Mouse (Mus musculus): ENCODE data around the gene Crlf1.

DNA sequence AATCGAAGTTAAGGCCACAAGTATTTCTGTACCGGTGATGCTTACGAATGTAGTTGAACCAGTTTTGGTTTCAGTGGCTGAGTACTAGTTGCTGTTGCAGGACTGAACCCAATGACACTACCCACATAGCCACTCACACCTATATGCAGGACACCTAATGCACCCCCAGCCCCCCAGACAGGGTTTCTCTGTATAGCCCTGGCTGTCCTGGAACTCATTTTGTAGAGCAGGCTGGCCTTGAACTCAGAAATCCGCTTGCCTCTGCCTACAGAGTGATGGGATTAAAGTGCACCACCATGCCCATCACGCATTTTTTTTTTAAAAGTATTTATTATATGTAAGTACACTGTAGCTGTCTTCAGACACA lies 14.1 kb downstream of the Crlf1 start:
- TF ChIP-seq CTCF (IDR thresholded peaks at IDR 0.05; ENCODE audit: control insufficient read depth, insufficient read depth, insufficient read length) (no peak), MAX (IDR thresholded peaks at IDR 0.05) (no peak), USF1 (IDR thresholded peaks at IDR 0.05; ENCODE audit: low read depth) (no peak), MYOG (IDR thresholded peaks at IDR 0.05; ENCODE audit: control insufficient read depth, extremely low read depth, insufficient read length) (no peak), CEBPB (IDR thresholded peaks at IDR 0.05; ENCODE audit: low read depth) (no peak), MYOD1 (IDR thresholded peaks at IDR 0.05; ENCODE audit: control insufficient read depth, insufficient read length, low read depth) (no peak)

Measured in C2C12 (cell line).